Comparison of ENCODE assay signal across 20 mouse cellular contexts in the genomic region with DNA sequence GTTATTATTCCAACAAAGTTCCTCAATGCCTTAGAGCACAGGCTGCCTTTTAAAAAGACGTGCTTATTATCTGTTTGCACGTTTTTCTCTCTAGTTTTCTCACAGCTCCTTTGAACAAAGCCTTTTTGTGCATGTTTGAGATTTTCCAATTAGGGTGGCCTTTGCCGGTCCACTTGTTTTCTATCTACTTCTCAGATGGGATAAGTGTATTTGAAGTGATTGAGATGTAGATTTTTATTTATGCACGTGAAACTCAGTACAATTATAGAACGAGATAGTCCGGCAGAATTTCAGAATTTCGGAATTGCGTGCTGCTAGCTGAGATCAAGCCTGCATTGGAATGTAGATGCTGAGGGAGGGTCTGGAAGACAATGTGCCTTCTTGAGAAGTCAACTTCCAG.
A peak's percentile ranks its signal among the peaks of the same experiment; 100 is the strongest.
DNase-seq lines count a peak whose midpoint lies in the region; ATAC-seq and TF ChIP-seq lines count a peak whose summit lies in the region.
"Had no signal": no experiment of that assay in that cellular context is flagged by ENCODE, and none has a peak within 500 bp of the region (broad histone marks: within the 10 kb centered on the region; RNA-seq: fewer than 3 reads in every experiment).

No protein-coding gene starts in this region.

- H3K9ac ChIP-seq in forebrain, embryonic 16.5 days (replicated peaks; ENCODE audit: low read depth, low read length) = no peak overlapping the region
- H3K9ac ChIP-seq in midbrain, embryonic 12.5 days (replicated peaks) = no peak overlapping the region
- H3K9ac ChIP-seq in intestine, embryonic 15.5 days = no peak overlapping the region
- no peak overlapping the region for H3K9ac ChIP-seq in heart, embryonic 11.5 days (ENCODE audit: low read depth, low read length)
- H3K9ac ChIP-seq: heart, embryonic 12.5 days; liver, embryonic 12.5 days; lung, embryonic 15.5 days had no signal

- intact Hi-C loops in gastrocnemius, postnatal 14 days (cut with DNase I; ENCODE audit: low total_unique reads) = no loop called here

- 7% methylated on average over 8 of the region's 8 CpGs for WGBS in forebrain, embryonic 16.5 days
- WGBS in midbrain, embryonic 12.5 days = 27% methylated on average over 8 of the region's 8 CpGs
- 81% methylated on average over 8 of the region's 8 CpGs for WGBS in intestine, embryonic 15.5 days
- 73% methylated on average over 8 of the region's 8 CpGs for WGBS in heart, embryonic 11.5 days (ENCODE audit: insufficient replicate concordance)

- H3K4me2 ChIP-seq in forebrain, embryonic 16.5 days (ENCODE audit: low read length) = peak overlapping the region; percentile 43
- H3K4me2 ChIP-seq in midbrain, embryonic 12.5 days (replicated peaks) = peak overlapping the region; percentile 17; the same call in 1 of the 2 replicates
- H3K4me2 ChIP-seq in intestine, embryonic 15.5 days (replicated peaks) = no peak overlapping the region
- no peak overlapping the region for H3K4me2 ChIP-seq in heart, embryonic 11.5 days
- H3K4me2 ChIP-seq: heart, embryonic 12.5 days; liver, embryonic 12.5 days; lung, embryonic 15.5 days had no signal

- H3K4me3 ChIP-seq in layer of hippocampus, adult 2 months = peak overlapping the region; percentile 26; the same call in 1 of the 2 replicates
- no peak overlapping the region for H3K4me3 ChIP-seq in forebrain, embryonic 16.5 days (replicated peaks; ENCODE audit: low read length)
- H3K4me3 ChIP-seq in midbrain, embryonic 12.5 days = no peak overlapping the region
- H3K4me3 ChIP-seq in intestine, embryonic 15.5 days (replicated peaks) = no peak overlapping the region
- no peak overlapping the region for H3K4me3 ChIP-seq in heart, embryonic 11.5 days (ENCODE audit: low read depth, low read length)
- H3K4me3 ChIP-seq: heart, embryonic 12.5 days; liver, embryonic 12.5 days; lung, embryonic 15.5 days had no signal

- H3K4me1 ChIP-seq in forebrain, embryonic 16.5 days (replicated peaks; ENCODE audit: control insufficient read depth, insufficient read depth, low read length) = peaks cover 5% of the 10 kb centered on the region
- H3K4me1 ChIP-seq in midbrain, embryonic 12.5 days = 0 out of 2 replicates have a peak, but pooled peaks cover 3% of the 10 kb centered on the region
- no peaks in the 10 kb centered on the region for H3K4me1 ChIP-seq in intestine, embryonic 15.5 days (replicated peaks)
- no peaks in the 10 kb centered on the region for H3K4me1 ChIP-seq in heart, embryonic 11.5 days (ENCODE audit: control insufficient read depth, insufficient read depth, low read length)
- H3K4me1 ChIP-seq: heart, embryonic 12.5 days; liver, embryonic 12.5 days had no signal

- H3K36me3 ChIP-seq in forebrain, embryonic 16.5 days (ENCODE audit: control insufficient read depth, insufficient read depth) = no peaks in the 10 kb centered on the region
- H3K36me3 ChIP-seq in midbrain, embryonic 12.5 days = no peaks in the 10 kb centered on the region
- no peaks in the 10 kb centered on the region for H3K36me3 ChIP-seq in intestine, embryonic 15.5 days
- H3K36me3 ChIP-seq in heart, embryonic 11.5 days (ENCODE audit: control insufficient read depth, insufficient read depth, low read length) = no peaks in the 10 kb centered on the region
- H3K36me3 ChIP-seq: heart, embryonic 12.5 days; liver, embryonic 12.5 days; lung, embryonic 15.5 days had no signal

- no peak for DNase-seq in layer of hippocampus, adult 2 months (ENCODE audit: low spot score in 2 of 2)
- DNase-seq in layer of hippocampus, adult 11-12 months (ENCODE audit: low spot score) = no peak
- DNase-seq in retina, postnatal 1 day = peak; percentile 59
- DNase-seq in gastrocnemius, postnatal 14 days = no peak
- DNase-seq: B cell, adult 2 months; cerebellum, postnatal 14 days; gastrocnemius, postnatal 25 days; right cerebral cortex, adult 18-20 months; thymus, adult 2 months had no signal

- TF ChIP-seq CTCF in layer of hippocampus, adult 2 months (conservative IDR thresholded peaks at IDR 0.05) = no peak

- H3K27ac ChIP-seq in layer of hippocampus, adult 2 months = no peak overlapping the region; the same call in 1 of the 2 replicates
- no peak overlapping the region for H3K27ac ChIP-seq in forebrain, embryonic 16.5 days (ENCODE audit: low read length)
- no peak overlapping the region for H3K27ac ChIP-seq in midbrain, embryonic 12.5 days (replicated peaks)
- no peak overlapping the region for H3K27ac ChIP-seq in intestine, embryonic 15.5 days
- no peak overlapping the region for H3K27ac ChIP-seq in heart, embryonic 11.5 days (ENCODE audit: low read depth, low read length)
- H3K27ac ChIP-seq: kidney, postnatal 0 days; liver, embryonic 12.5 days; lung, embryonic 15.5 days had no signal

- no peaks in the 10 kb centered on the region for H3K27me3 ChIP-seq in forebrain, embryonic 16.5 days (replicated peaks; ENCODE audit: control insufficient read depth, insufficient read depth, low read length)
- H3K27me3 ChIP-seq in midbrain, embryonic 12.5 days = no peaks in the 10 kb centered on the region
- H3K27me3 ChIP-seq in intestine, embryonic 15.5 days (replicated peaks) = no peaks in the 10 kb centered on the region
- H3K27me3 ChIP-seq in heart, embryonic 11.5 days (ENCODE audit: control insufficient read depth, insufficient read depth, low read length) = no peaks in the 10 kb centered on the region
- H3K27me3 ChIP-seq: heart, embryonic 12.5 days; liver, embryonic 12.5 days; lung, embryonic 15.5 days; Patski had no signal

- H3K9me3 ChIP-seq in forebrain, embryonic 16.5 days (ENCODE audit: control insufficient read depth, low read length) = no peaks in the 10 kb centered on the region
- no peaks in the 10 kb centered on the region for H3K9me3 ChIP-seq in midbrain, embryonic 12.5 days
- H3K9me3 ChIP-seq in intestine, embryonic 15.5 days = no peaks in the 10 kb centered on the region
- no peaks in the 10 kb centered on the region for H3K9me3 ChIP-seq in heart, embryonic 11.5 days (replicated peaks; ENCODE audit: control insufficient read depth, low read length)
- H3K9me3 ChIP-seq: heart, embryonic 12.5 days; liver, embryonic 12.5 days; lung, embryonic 15.5 days had no signal

- no peak for ATAC-seq in forebrain, embryonic 16.5 days
- no peak for ATAC-seq in midbrain, embryonic 12.5 days (ENCODE audit: low FRiP score, low read depth)
- ATAC-seq in intestine, embryonic 15.5 days = no peak
- ATAC-seq in heart, embryonic 11.5 days (replicated peaks; ENCODE audit: insufficient number of reproducible peaks, low FRiP score, low TSS enrichment) = no peak
- ATAC-seq: activated CD4-positive, CD25-positive, alpha-beta regulatory T cell, adult 4 months; intestine, postnatal 0 days; liver, embryonic 12.5 days; Patski had no signal

Comparison
In these comparisons a context has a peak if more than half of its experiments do, and no peak if none do; other contexts are left out.
1. H3K4me2 ChIP-seq: peak in forebrain, embryonic 16.5 days (single experiment) and midbrain, embryonic 12.5 days (single experiment); none in intestine, embryonic 15.5 days (single experiment) and heart, embryonic 11.5 days (single experiment).